Mouse (Mus musculus) myocyte (in vitro differentiated cells): ENCODE results near the gene Wrap53. TPM values are rescaled to one million over a fixed set of nuclear protein-coding genes. Genes with fewer than 3 reads are reported as not detected.

Experiments used
- H3K27me3 ChIP-seq: one replicate; pipeline ENCODE4 v1.6.1; 2011; ENCODE audit not compliant: control insufficient read depth, insufficient read depth, insufficient read length
- H3K36me3 ChIP-seq: one replicate; pipeline ENCODE4 v1.6.1; 2011; ENCODE audit not compliant: control insufficient read depth, insufficient read depth
- H3K4me2 ChIP-seq: one replicate; pipeline ENCODE4 v1.6.1; 2011; ENCODE audit warnings: low read depth, control low read depth
- H3K4me3 ChIP-seq: one replicate; pipeline ENCODE4 v1.5.1; 2011; ENCODE audit warnings: mild to moderate bottlenecking, control low read depth, moderate library complexity
- H3K79me2 ChIP-seq: one replicate; pipeline ENCODE4 v1.6.1; 2011; ENCODE audit not compliant: control insufficient read depth, insufficient read depth
- H3ac ChIP-seq: one replicate; pipeline ENCODE4 v1.6.1; 2011; ENCODE audit not compliant: control insufficient read depth, insufficient read length
- CEBPB ChIP-seq: IDR thresholded peaks from 2 replicates; pipeline ENCODE4 v1.6.1; 2011; ENCODE audit warnings: mild to moderate bottlenecking, moderate library complexity; ENCODE audit not compliant: poor library complexity, insufficient read depth, severe bottlenecking
- E2F4 ChIP-seq: IDR thresholded peaks from one replicate; pipeline ENCODE4 v1.6.1; 2011; ENCODE audit warnings: mild to moderate bottlenecking, control low read depth, moderate library complexity; ENCODE audit not compliant: insufficient read depth
- MAX ChIP-seq: IDR thresholded peaks from one replicate; pipeline ENCODE4 v1.6.1; 2011; ENCODE audit warnings: low read depth, mild to moderate bottlenecking, control low read depth
- MYOD1 ChIP-seq, 3 experiments: IDR thresholded peaks; one replicate each; pipeline ENCODE4 v1.6.1; 2011; ENCODE audit warnings: control low read depth in 2 of 3, low read depth in 2 of 3, mild to moderate bottlenecking in 2 of 3, moderate library complexity in 1 of 3; ENCODE audit not compliant: insufficient read length in 2 of 3, control insufficient read depth in 1 of 3
- MYOG ChIP-seq, 3 experiments: IDR thresholded peaks; one replicate each; pipeline ENCODE4 v1.6.1; 2011; ENCODE audit warnings: control low read depth in 2 of 3, low read depth in 2 of 3, mild to moderate bottlenecking in 2 of 3; ENCODE audit not compliant: insufficient read length in 2 of 3, control insufficient read depth in 1 of 3, insufficient read depth in 1 of 3
- POLR2A ChIP-seq: IDR thresholded peaks from one replicate; pipeline ENCODE4 v1.6.1; 2011; ENCODE audit warnings: low read depth, mild to moderate bottlenecking, control low read depth, moderate library complexity; ENCODE audit not compliant: insufficient read length
- POLR2AphosphoS2 ChIP-seq: IDR thresholded peaks from one replicate; pipeline ENCODE4 v1.6.1; 2011; ENCODE audit warnings: low read depth, control low read depth; ENCODE audit not compliant: insufficient read length
- REST ChIP-seq: IDR thresholded peaks from one replicate; pipeline ENCODE4 v1.6.1; 2011; ENCODE audit warnings: mild to moderate bottlenecking, control low read depth, moderate library complexity; ENCODE audit not compliant: insufficient read depth, insufficient read length
- SRF ChIP-seq: IDR thresholded peaks from one replicate; pipeline ENCODE4 v1.6.1; 2011; ENCODE audit warnings: low read depth; ENCODE audit not compliant: control insufficient read depth, insufficient read length
- TCF12 ChIP-seq: IDR thresholded peaks from one replicate; pipeline ENCODE4 v1.6.1; 2011; ENCODE audit warnings: mild to moderate bottlenecking, control low read depth; ENCODE audit not compliant: poor library complexity, insufficient read depth, severe bottlenecking
- TCF3 ChIP-seq: IDR thresholded peaks from one replicate; pipeline ENCODE4 v1.6.1; 2011; ENCODE audit warnings: low read depth, control low read depth; ENCODE audit not compliant: insufficient read length
- USF1 ChIP-seq: IDR thresholded peaks from one replicate; pipeline ENCODE4 v1.6.1; 2011; ENCODE audit warnings: low read depth, mild to moderate bottlenecking, control low read depth, moderate library complexity
- polyA plus RNA-seq: library from polyadenylated mRNA; unstranded; fragments of >200 nt; fragmentation: generic; extraction: Trizol; gene quantifications from one replicate; pipeline ENCODE4 v1.2.1, GENCODE M21; 2012; ENCODE audit warnings: missing spikeins

The Wrap53 gene
- polyA plus RNA-seq, 1 experiment, result 9.1 TPM

GRCm38 (mm10) chr11:69585718-69586325, 5.8 kb upstream of the Wrap53 start:
- Histone ChIP-seq H3K4me2 (no peak overlapping the region), H3ac (no peak overlapping the region), H3K36me3 (peaks cover 12% of the 10 kb centered on the region), H3K79me2 (peaks cover 53% of the 10 kb centered on the region), H3K4me3 (no peak overlapping the region), H3K27me3 (no peaks in the 10 kb centered on the region)
- no peak for TF ChIP-seq SRF
- TF ChIP-seq MYOG (IDR thresholded peaks at IDR 0.05; ENCODE audit: control insufficient read depth in 1 of 3, insufficient read depth in 1 of 3, insufficient read length in 2 of 3, low read depth in 2 of 3), result no peak
- no peak for TF ChIP-seq CEBPB
- TF ChIP-seq POLR2A, result no peak
- TF ChIP-seq USF1, result no peak
- no peak for TF ChIP-seq E2F4
- TF ChIP-seq MAX, result no peak
- TF ChIP-seq TCF12, result no peak
- TF ChIP-seq TCF3, result no peak
- no peak for TF ChIP-seq MYOD1 (IDR thresholded peaks at IDR 0.05; ENCODE audit: control insufficient read depth in 1 of 3, insufficient read length in 2 of 3, low read depth in 2 of 3)
- no peak for TF ChIP-seq REST
- no peak for TF ChIP-seq POLR2AphosphoS2

- Histone ChIP-seq H3K4me3 (no peak overlapping the region), H3K36me3 (peaks cover 9% of the 10 kb centered on the region), H3K4me2 (no peak overlapping the region), H3K27me3 (no peaks in the 10 kb centered on the region), H3ac (no peak overlapping the region), H3K79me2 (peaks cover 60% of the 10 kb centered on the region)
- TF ChIP-seq MYOD1 (IDR thresholded peaks at IDR 0.05; ENCODE audit: control insufficient read depth in 1 of 3, insufficient read length in 2 of 3, low read depth in 2 of 3), result no peak
- no peak for TF ChIP-seq CEBPB
- TF ChIP-seq POLR2AphosphoS2, result no peak
- TF ChIP-seq REST, result no peak
- no peak for TF ChIP-seq TCF3
- no peak for TF ChIP-seq SRF
- no peak for TF ChIP-seq E2F4
- TF ChIP-seq MYOG (IDR thresholded peaks at IDR 0.05; ENCODE audit: control insufficient read depth in 1 of 3, insufficient read depth in 1 of 3, insufficient read length in 2 of 3, low read depth in 2 of 3), result no peak
- no peak for TF ChIP-seq TCF12
- no peak for TF ChIP-seq POLR2A
- no peak for TF ChIP-seq USF1
- TF ChIP-seq MAX, result no peak
Measured at GRCm38 (mm10) chr11:69584937-69585336, 4.9 kb upstream of the Wrap53 start.

GRCm38 (mm10) chr11:69584008-69584407, 4.0 kb upstream of the Wrap53 start:
- peaks cover 60% of the 10 kb centered on the region for H3K79me2 ChIP-seq
- H3K36me3 ChIP-seq, result peaks cover 5% of the 10 kb centered on the region
- H3ac ChIP-seq, result no peak overlapping the region
- no peak overlapping the region for H3K4me2 ChIP-seq
- TF ChIP-seq POLR2AphosphoS2 (no peak), USF1 (no peak), REST (no peak), POLR2A (no peak), CEBPB (no peak), MAX (no peak), TCF3 (no peak), TCF12 (no peak), MYOG (IDR thresholded peaks at IDR 0.05; ENCODE audit: control insufficient read depth in 1 of 3, insufficient read depth in 1 of 3, insufficient read length in 2 of 3, low read depth in 2 of 3) (no peak), MYOD1 (IDR thresholded peaks at IDR 0.05; ENCODE audit: control insufficient read depth in 1 of 3, insufficient read length in 2 of 3, low read depth in 2 of 3) (no peak), SRF (no peak)
- no peak overlapping the region for H3K4me3 ChIP-seq
- no peaks in the 10 kb centered on the region for H3K27me3 ChIP-seq

GRCm38 (mm10) chr11:69582230-69582805, 2.3 kb upstream of the Wrap53 start:
- Histone ChIP-seq H3K79me2 (peaks cover 75% of the 10 kb centered on the region), H3K4me3 (peak overlapping the region; percentile 99), H3K36me3 (no peaks in the 10 kb centered on the region), H3K27me3 (no peaks in the 10 kb centered on the region), H3K4me2 (peak overlapping the region; percentile 94), H3ac (no peak overlapping the region)
- TF ChIP-seq CEBPB (no peak), POLR2A (no peak), TCF12 (no peak)

- Histone ChIP-seq H3K4me3 (peak overlapping the region; percentile 99), H3ac (no peak overlapping the region), H3K79me2 (peaks cover 80% of the 10 kb centered on the region), H3K27me3 (no peaks in the 10 kb centered on the region), H3K4me2 (peak overlapping the region; percentile 94), H3K36me3 (no peaks in the 10 kb centered on the region)
- TF ChIP-seq MYOD1 (IDR thresholded peaks at IDR 0.05; ENCODE audit: control insufficient read depth in 1 of 3, insufficient read length in 2 of 3, low read depth in 2 of 3) (no peak), MYOG (IDR thresholded peaks at IDR 0.05; ENCODE audit: control insufficient read depth in 1 of 3, insufficient read depth in 1 of 3, insufficient read length in 2 of 3, low read depth in 2 of 3) (no peak), MAX (no peak), REST (no peak)
Measured at GRCm38 (mm10) chr11:69581814-69582213, 1.8 kb upstream of the Wrap53 start.
